In genomic region chr12:25095974-25096639, GRCm38 (mm10) we compare ENCODE assay signal across 8 mouse cellular contexts. TPM values are rescaled to one million over a fixed set of nuclear protein-coding genes. Genes with fewer than 3 reads are reported as not detected.
A peak's percentile ranks its signal among the peaks of the same experiment; 100 is the strongest.
DNase-seq lines count a peak whose midpoint lies in the region; ATAC-seq lines count a peak whose summit lies in the region.

No protein-coding gene starts in this region.

- peak overlapping the region; percentile 99 for H3K27ac ChIP-seq in intestine, embryonic 16.5 days (ENCODE audit: low read length)

- no peaks in the 10 kb centered on the region for H3K36me3 ChIP-seq in intestine, embryonic 16.5 days (ENCODE audit: control insufficient read depth, insufficient read depth, low read length)

- peak; percentile 83 for ATAC-seq in intestine, embryonic 16.5 days

- H3K4me3 ChIP-seq in intestine, embryonic 16.5 days (ENCODE audit: low read length), result peak overlapping the region; percentile 73

- under 1% methylated on average over 41 of the region's 41 CpGs for WGBS in intestine, embryonic 16.5 days

- peak overlapping the region; percentile 94 for H3K4me2 ChIP-seq in intestine, embryonic 16.5 days (ENCODE audit: low read depth, low read length)

- intact Hi-C loops in left cerebral cortex, postnatal 25 days (cut with DNase I), result loop anchor here (5.0 to 10.0 kb wide), 6 partner anchors 69 to 996 kb away; no protein-coding TSS in a partner anchor

- H3K4me1 ChIP-seq in intestine, embryonic 16.5 days (ENCODE audit: control insufficient read depth, insufficient read depth, low read length), result peaks cover 32% of the 10 kb centered on the region

- peak; percentile 98 for DNase-seq in adrenal gland, adult 8-10 months
- peak; percentile 95 for DNase-seq in embryo, embryonic 9.5 days (ENCODE audit: extremely low spot score)
- peak; percentile 89 to 96 for DNase-seq in gastrocnemius, postnatal 4 days (ENCODE audit: low spot score in 2 of 2)
- peak; percentile 98 to 99 for DNase-seq in left cerebral cortex, postnatal 25 days (ENCODE audit: low spot score in 2 of 2)
- DNase-seq in mesoderm, embryonic 11.5 days (ENCODE audit: low read depth, low spot score), result peak; percentile 98
- peak; percentile 97 for DNase-seq in right cerebral cortex, postnatal 25 days
- peak; percentile 97 to 98 for DNase-seq in urinary bladder, postnatal 36 days (ENCODE audit: low spot score in 2 of 2)

- H3K9ac ChIP-seq in intestine, embryonic 16.5 days (ENCODE audit: low read depth, low read length), result peak overlapping the region; percentile 81

- H3K9me3 ChIP-seq in intestine, embryonic 16.5 days (ENCODE audit: control insufficient read depth, low read length), result no peaks in the 10 kb centered on the region

- H3K27me3 ChIP-seq in intestine, embryonic 16.5 days (replicated peaks; ENCODE audit: control insufficient read depth, insufficient read depth, low read length), result no peaks in the 10 kb centered on the region

RNA-seq across cellular contexts. Expression of gene Id2, which starts 0.8 kb away (rescaled TPM):
- 100 to 1,000 TPM; 302 to 463 (median 440) TPM for total RNA-seq in adrenal gland, adult 8-10 months (2022)
- total RNA-seq in gastrocnemius, postnatal 4 days (2021), result 10 to 100 TPM; 18.8 to 23.9 TPM
- 333 and 353 TPM in 2 replicates for polyA plus RNA-seq in intestine, embryonic 16.5 days (2015; fragmentation: Nextera tagmentation; extraction: Ambion mirVana)
- 100 to 1,000 TPM; 148 to 163 TPM for total RNA-seq in left cerebral cortex, postnatal 25 days (2021)

Comparison
In these comparisons a context has a peak if more than half of its experiments do, and no peak if none do; other contexts are left out.
1. Peak in every context shown above with its lines: DNase-seq, ATAC-seq, H3K4me3 ChIP-seq and H3K27ac ChIP-seq.
2. RNA of gene Id2, which starts 0.8 kb away (total RNA-seq): 302 to 463 TPM in adrenal gland, adult 8-10 months and 148 to 163 TPM in left cerebral cortex, postnatal 25 days; 18.8 to 23.9 TPM in gastrocnemius, postnatal 4 days; every median in the first group is over 4 times any median in the second.